Mouse (Mus musculus) stomach, postnatal 0 days (tissue): ENCODE results near the gene Grb10.

Experiments
- CTCF ChIP-seq: IDR thresholded peaks from 2 replicates; pipeline ENCODE4 v1.5.1; 2016; ENCODE audit warnings: antibody characterized with exemption, low read depth, mild to moderate bottlenecking, moderate library complexity
- EP300 ChIP-seq: optimal IDR thresholded peaks from 2 replicates; pipeline ENCODE3; 2016; ENCODE audit warnings: antibody characterized with exemption

- TF ChIP-seq CTCF: no peak
- TF ChIP-seq EP300: no peak
These were observed 9.7 kb upstream of the Grb10 start for GRCm38 (mm10) chr11:12048135-12048534.
